Mouse (Mus musculus): ENCODE data around the gene Sat1. TPM values are rescaled to one million over a fixed set of nuclear protein-coding genes. Genes with fewer than 3 reads are reported as not detected.

Gene Sat1
- polyA plus RNA-seq, 1 experiment from 2014 or later, result 83.3 TPM

- H3K9ac ChIP-seq (ENCODE audit: low read length), result no peak overlapping the region
- H3K9me3 ChIP-seq (ENCODE audit: control insufficient read depth, low read length), result no peaks in the 10 kb centered on the region
- no peak for DNase-seq (ENCODE audit: low spot score, missing footprints)
- H3K27ac ChIP-seq (ENCODE audit: low read depth, low read length), result no peak overlapping the region
- H3K4me1 ChIP-seq (ENCODE audit: control insufficient read depth, insufficient read depth, low read length), result no peaks in the 10 kb centered on the region
- no peak overlapping the region for H3K4me2 ChIP-seq
- H3K36me3 ChIP-seq (ENCODE audit: control insufficient read depth, insufficient read depth, low read length), result no peaks in the 10 kb centered on the region
- no peaks in the 10 kb centered on the region for H3K27me3 ChIP-seq (ENCODE audit: control insufficient read depth, insufficient read depth, low read length)
- no peak for ATAC-seq (ENCODE audit: low FRiP score)
- WGBS, result 79% methylated on average over 2 of the region's 2 CpGs
- no peak overlapping the region for H3K4me3 ChIP-seq (ENCODE audit: low read depth, low read length)
Observed at GRCm38 (mm10) chrX:155202406-155203305, 13.6 kb downstream of the Sat1 start.

- Histone ChIP-seq H3K27ac (ENCODE audit: low read depth, low read length) (no peak overlapping the region), H3K9ac (ENCODE audit: low read length) (no peak overlapping the region), H3K4me3 (ENCODE audit: low read depth, low read length) (no peak overlapping the region), H3K36me3 (ENCODE audit: control insufficient read depth, insufficient read depth, low read length) (no peaks in the 10 kb centered on the region), H3K4me2 (no peak overlapping the region), H3K9me3 (ENCODE audit: control insufficient read depth, low read length) (no peaks in the 10 kb centered on the region), H3K4me1 (ENCODE audit: control insufficient read depth, insufficient read depth, low read length) (no peaks in the 10 kb centered on the region), H3K27me3 (ENCODE audit: control insufficient read depth, insufficient read depth, low read length) (no peaks in the 10 kb centered on the region)
- 92% methylated on average over 1 of the region's 1 CpGs for WGBS
- ATAC-seq (ENCODE audit: low FRiP score) (no peak), DNase-seq (ENCODE audit: low spot score, missing footprints) (no peak)
Observed at GRCm38 (mm10) chrX:155201799-155202198, 14.4 kb downstream of the Sat1 start.

GRCm38 (mm10) chrX:155194979-155195378, 21.3 kb downstream of the Sat1 start:
- no peak overlapping the region for H3K4me3 ChIP-seq (ENCODE audit: low read depth, low read length)
- no peak overlapping the region for H3K27ac ChIP-seq (ENCODE audit: low read depth, low read length)
- H3K9ac ChIP-seq (ENCODE audit: low read length), result no peak overlapping the region
- no peak overlapping the region for H3K4me2 ChIP-seq
- H3K4me1 ChIP-seq (ENCODE audit: control insufficient read depth, insufficient read depth, low read length), result no peaks in the 10 kb centered on the region
- WGBS, result 82% methylated on average over 4 of the region's 4 CpGs
- no peaks in the 10 kb centered on the region for H3K9me3 ChIP-seq (ENCODE audit: control insufficient read depth, low read length)
- no peaks in the 10 kb centered on the region for H3K36me3 ChIP-seq (ENCODE audit: control insufficient read depth, insufficient read depth, low read length)
- DNase-seq (ENCODE audit: low spot score, missing footprints) (no peak), ATAC-seq (ENCODE audit: low FRiP score) (no peak)
- no peaks in the 10 kb centered on the region for H3K27me3 ChIP-seq (ENCODE audit: control insufficient read depth, insufficient read depth, low read length)

GRCm38 (mm10) chrX:155193732-155194443, 22.4 kb downstream of the Sat1 start:
- Histone ChIP-seq H3K4me2 (no peak overlapping the region), H3K27ac (ENCODE audit: low read depth, low read length) (no peak overlapping the region), H3K9ac (ENCODE audit: low read length) (no peak overlapping the region), H3K4me3 (ENCODE audit: low read depth, low read length) (no peak overlapping the region), H3K27me3 (ENCODE audit: control insufficient read depth, insufficient read depth, low read length) (no peaks in the 10 kb centered on the region), H3K4me1 (ENCODE audit: control insufficient read depth, insufficient read depth, low read length) (no peaks in the 10 kb centered on the region), H3K36me3 (ENCODE audit: control insufficient read depth, insufficient read depth, low read length) (no peaks in the 10 kb centered on the region), H3K9me3 (ENCODE audit: control insufficient read depth, low read length) (no peaks in the 10 kb centered on the region)
- DNase-seq (ENCODE audit: low spot score, missing footprints) (no peak), ATAC-seq (ENCODE audit: low FRiP score) (no peak)
- 73% methylated on average over 5 of the region's 5 CpGs for WGBS

GRCm38 (mm10) chrX:155191941-155192340, 24.3 kb downstream of the Sat1 start:
- no peaks in the 10 kb centered on the region for H3K4me1 ChIP-seq (ENCODE audit: control insufficient read depth, insufficient read depth, low read length)
- no peaks in the 10 kb centered on the region for H3K9me3 ChIP-seq (ENCODE audit: control insufficient read depth, low read length)
- no peak overlapping the region for H3K27ac ChIP-seq (ENCODE audit: low read depth, low read length)
- WGBS, result 95% methylated on average over 4 of the region's 4 CpGs
- H3K9ac ChIP-seq (ENCODE audit: low read length), result no peak overlapping the region
- H3K36me3 ChIP-seq (ENCODE audit: control insufficient read depth, insufficient read depth, low read length), result no peaks in the 10 kb centered on the region
- DNase-seq (ENCODE audit: low spot score, missing footprints) (no peak), ATAC-seq (ENCODE audit: low FRiP score) (no peak)
- H3K4me2 ChIP-seq, result no peak overlapping the region
- no peak overlapping the region for H3K4me3 ChIP-seq (ENCODE audit: low read depth, low read length)
- H3K27me3 ChIP-seq (ENCODE audit: control insufficient read depth, insufficient read depth, low read length), result no peaks in the 10 kb centered on the region

- H3K9ac ChIP-seq (ENCODE audit: low read length), result no peak overlapping the region
- no peaks in the 10 kb centered on the region for H3K36me3 ChIP-seq (ENCODE audit: control insufficient read depth, insufficient read depth, low read length)
- H3K4me3 ChIP-seq (ENCODE audit: low read depth, low read length), result no peak overlapping the region
- DNase-seq (ENCODE audit: low spot score, missing footprints) (no peak), ATAC-seq (ENCODE audit: low FRiP score) (no peak)
- H3K9me3 ChIP-seq (ENCODE audit: control insufficient read depth, low read length), result no peaks in the 10 kb centered on the region
- H3K27me3 ChIP-seq (ENCODE audit: control insufficient read depth, insufficient read depth, low read length), result no peaks in the 10 kb centered on the region
- H3K27ac ChIP-seq (ENCODE audit: low read depth, low read length), result no peak overlapping the region
- no peak overlapping the region for H3K4me2 ChIP-seq
- WGBS, result 77% methylated on average over 2 of the region's 2 CpGs
- no peaks in the 10 kb centered on the region for H3K4me1 ChIP-seq (ENCODE audit: control insufficient read depth, insufficient read depth, low read length)
Observed at GRCm38 (mm10) chrX:155177640-155178039, 38.6 kb downstream of the Sat1 start.

GRCm38 (mm10) chrX:155177230-155177629, 39.0 kb downstream of the Sat1 start:
- 85% methylated on average over 2 of the region's 2 CpGs for WGBS

GRCm38 (mm10) chrX:155175568-155175967, 40.7 kb downstream of the Sat1 start:
- no peaks in the 10 kb centered on the region for H3K9me3 ChIP-seq (ENCODE audit: control insufficient read depth, low read length)
- no peak overlapping the region for H3K9ac ChIP-seq (ENCODE audit: low read length)
- no peaks in the 10 kb centered on the region for H3K4me1 ChIP-seq (ENCODE audit: control insufficient read depth, insufficient read depth, low read length)
- H3K4me3 ChIP-seq (ENCODE audit: low read depth, low read length), result no peak overlapping the region
- no peak overlapping the region for H3K4me2 ChIP-seq
- ATAC-seq (ENCODE audit: low FRiP score) (no peak), DNase-seq (ENCODE audit: low spot score, missing footprints) (no peak)
- 87% methylated on average over 4 of the region's 4 CpGs for WGBS
- H3K36me3 ChIP-seq (ENCODE audit: control insufficient read depth, insufficient read depth, low read length), result no peaks in the 10 kb centered on the region
- no peaks in the 10 kb centered on the region for H3K27me3 ChIP-seq (ENCODE audit: control insufficient read depth, insufficient read depth, low read length)
- H3K27ac ChIP-seq (ENCODE audit: low read depth, low read length), result no peak overlapping the region

More at GRCm38 (mm10) chrX:155177230-155177629, 39.0 kb downstream of the Sat1 start:
- H3K4me2 ChIP-seq, result no peak overlapping the region
- DNase-seq (ENCODE audit: low spot score, missing footprints) (no peak), ATAC-seq (ENCODE audit: low FRiP score) (no peak)
- no peak overlapping the region for H3K27ac ChIP-seq (ENCODE audit: low read depth, low read length)
- no peak overlapping the region for H3K4me3 ChIP-seq (ENCODE audit: low read depth, low read length)
- H3K9ac ChIP-seq (ENCODE audit: low read length), result no peak overlapping the region
- no peaks in the 10 kb centered on the region for H3K9me3 ChIP-seq (ENCODE audit: control insufficient read depth, low read length)
- no peaks in the 10 kb centered on the region for H3K4me1 ChIP-seq (ENCODE audit: control insufficient read depth, insufficient read depth, low read length)
- no peaks in the 10 kb centered on the region for H3K36me3 ChIP-seq (ENCODE audit: control insufficient read depth, insufficient read depth, low read length)
- H3K27me3 ChIP-seq (ENCODE audit: control insufficient read depth, insufficient read depth, low read length), result no peaks in the 10 kb centered on the region

- Histone ChIP-seq H3K9ac (ENCODE audit: low read length) (no peak overlapping the region), H3K36me3 (ENCODE audit: control insufficient read depth, insufficient read depth, low read length) (no peaks in the 10 kb centered on the region), H3K4me3 (ENCODE audit: low read depth, low read length) (no peak overlapping the region), H3K27ac (ENCODE audit: low read depth, low read length) (no peak overlapping the region), H3K4me2 (no peak overlapping the region), H3K9me3 (ENCODE audit: control insufficient read depth, low read length) (no peaks in the 10 kb centered on the region), H3K27me3 (ENCODE audit: control insufficient read depth, insufficient read depth, low read length) (no peaks in the 10 kb centered on the region), H3K4me1 (ENCODE audit: control insufficient read depth, insufficient read depth, low read length) (no peaks in the 10 kb centered on the region)
- ATAC-seq (ENCODE audit: low FRiP score) (no peak), DNase-seq (ENCODE audit: low spot score, missing footprints) (no peak)
Observed at GRCm38 (mm10) chrX:155172310-155172709, 43.9 kb downstream of the Sat1 start.

All from midbrain, embryonic 11.5 days (tissue).